In genomic region chr15:26291871-26292270, GRCm38 (mm10) we compare ENCODE assay signal across 22 mouse cellular contexts. TPM values are rescaled to one million over a fixed set of nuclear protein-coding genes. Genes with fewer than 3 reads are reported as not detected.
"Had no signal": no experiment of that assay in that cellular context is flagged by ENCODE, and none has a peak within 500 bp of the region (broad histone marks: within the 10 kb centered on the region; RNA-seq: fewer than 3 reads in every experiment).

No protein-coding gene starts in this region.

- ATAC-seq: lung, postnatal 0 days; midbrain, embryonic 16.5 days had no signal

- H3K9me3 ChIP-seq: lung, embryonic 15.5 days; midbrain, embryonic 10.5 days; midbrain, embryonic 12.5 days; neural tube, embryonic 12.5 days; neural tube, embryonic 15.5 days had no signal

- H3K27ac ChIP-seq: liver, embryonic 14.5 days; lung, embryonic 15.5 days; midbrain, embryonic 10.5 days; midbrain, embryonic 12.5 days; neural tube, embryonic 12.5 days; neural tube, embryonic 15.5 days had no signal

- DNase-seq: lung, adult 18-20 months; lung, postnatal 4 days; midbrain, embryonic 14.5 days; right cerebral cortex, adult 18-20 months; right cerebral cortex, postnatal 25 days; right cerebral cortex, postnatal 4 days; spleen, adult 18-20 months; thymus, adult 18-20 months; thymus, postnatal 14 days; thymus, postnatal 36 days had no signal

- H3K4me1 ChIP-seq: lung, embryonic 15.5 days; midbrain, embryonic 10.5 days; midbrain, embryonic 12.5 days; neural tube, embryonic 12.5 days had no signal

- H3K4me2 ChIP-seq: lung, embryonic 15.5 days; midbrain, embryonic 12.5 days; neural tube, embryonic 12.5 days; neural tube, embryonic 15.5 days had no signal

- H3K9ac ChIP-seq: liver, embryonic 14.5 days; lung, embryonic 15.5 days; midbrain, embryonic 12.5 days; neural tube, embryonic 12.5 days; neural tube, embryonic 15.5 days had no signal

- H3K27me3 ChIP-seq: lung, embryonic 15.5 days; midbrain, embryonic 12.5 days; neural tube, embryonic 12.5 days; neural tube, embryonic 15.5 days had no signal

- H3K36me3 ChIP-seq: lung, embryonic 15.5 days; midbrain, embryonic 10.5 days; midbrain, embryonic 12.5 days; neural tube, embryonic 12.5 days; neural tube, embryonic 15.5 days had no signal

- H3K4me3 ChIP-seq: lung, embryonic 15.5 days; midbrain, embryonic 10.5 days; midbrain, embryonic 12.5 days; myocyte; neural tube, embryonic 12.5 days; neural tube, embryonic 15.5 days had no signal

RNA-seq across cellular contexts. Expression of gene March11, which starts 17.0 kb away (rescaled TPM):
- polyA plus RNA-seq: liver, embryonic 14.5 days; liver, embryonic 16.5 days; lung, postnatal 0 days; small intestine, adult 2 months; thymus, postnatal 0 days had no signal
